Mouse (Mus musculus): ENCODE measurements around the gene Dscam.

- TF ChIP-seq POLR2A (IDR thresholded peaks at IDR 0.05; ENCODE audit: low read depth, low read length) (no peak), CTCF (IDR thresholded peaks at IDR 0.05; ENCODE audit: extremely low read depth, insufficient read depth, insufficient read length, insufficient replicate concordance) (no peak)
Measured at GRCm38 (mm10) chr16:96725071-96725724, 445.4 kb downstream of the Dscam start.
